33 mouse cellular contexts compared by ENCODE assay signal in genomic region chr14:122136368-122136928, GRCm38 (mm10).
"Had no signal": no experiment of that assay in that cellular context is flagged by ENCODE, and none has a peak within 500 bp of the region (broad histone marks: within the 10 kb centered on the region; RNA-seq: fewer than 3 reads in every experiment).

No protein-coding gene starts in this region.

- H3K27me3 ChIP-seq: heart, embryonic 12.5 days; heart, embryonic 13.5 days; heart, embryonic 15.5 days; hindbrain, embryonic 12.5 days; hindbrain, embryonic 13.5 days; hindbrain, embryonic 15.5 days; intestine, embryonic 15.5 days; kidney, embryonic 15.5 days had no signal

- H3K4me3 ChIP-seq: heart, adult 2 months; heart, embryonic 10.5 days; heart, embryonic 12.5 days; heart, embryonic 13.5 days; heart, embryonic 15.5 days; hindbrain, embryonic 10.5 days; hindbrain, embryonic 12.5 days; hindbrain, embryonic 13.5 days; hindbrain, embryonic 15.5 days; intestine, embryonic 15.5 days; kidney, embryonic 15.5 days; layer of hippocampus, adult 2 months had no signal

- H3K27ac ChIP-seq: heart, adult 2 months; heart, embryonic 10.5 days; heart, embryonic 13.5 days; heart, embryonic 15.5 days; hindbrain, embryonic 10.5 days; hindbrain, embryonic 12.5 days; hindbrain, embryonic 13.5 days; hindbrain, embryonic 14.5 days; hindbrain, embryonic 15.5 days; hindbrain, postnatal 0 days; intestine, embryonic 15.5 days; kidney, embryonic 15.5 days; kidney, postnatal 0 days; layer of hippocampus, adult 2 months had no signal

- H3K9ac ChIP-seq: heart, embryonic 12.5 days; heart, embryonic 13.5 days; heart, embryonic 15.5 days; hindbrain, embryonic 12.5 days; hindbrain, embryonic 13.5 days; hindbrain, embryonic 14.5 days; hindbrain, embryonic 15.5 days; intestine, embryonic 15.5 days; kidney, embryonic 15.5 days had no signal

- H3K4me1 ChIP-seq: heart, embryonic 15.5 days; hindbrain, embryonic 10.5 days; hindbrain, embryonic 12.5 days; hindbrain, embryonic 13.5 days; hindbrain, embryonic 15.5 days; intestine, embryonic 15.5 days; kidney, embryonic 15.5 days had no signal

- ATAC-seq: hindbrain, embryonic 16.5 days; hindbrain, postnatal 0 days; inflammation-experienced regulatory T-cells, adult 6 months; intestine, embryonic 15.5 days had no signal

- H3K4me2 ChIP-seq: heart, embryonic 11.5 days; heart, embryonic 12.5 days; heart, embryonic 13.5 days; heart, embryonic 15.5 days; hindbrain, embryonic 12.5 days; hindbrain, embryonic 13.5 days; hindbrain, embryonic 14.5 days; hindbrain, embryonic 15.5 days; intestine, embryonic 15.5 days; kidney, embryonic 15.5 days had no signal

- DNase-seq: heart, adult 2 months; heart, postnatal 10 days; heart, postnatal 14 days; heart, postnatal 36 days; heart, postnatal 4 days; kidney, adult 11 months; kidney, adult 18-20 months; kidney, adult 2 months; kidney, adult 8-10 months; kidney, adult 9 months; kidney, postnatal 10 days; kidney, postnatal 14 days; kidney, postnatal 25 days; kidney, postnatal 36 days; kidney, postnatal 4 days; layer of hippocampus, adult 9-11 months had no signal

- H3K9me3 ChIP-seq: heart, embryonic 10.5 days; heart, embryonic 12.5 days; heart, embryonic 13.5 days; heart, embryonic 15.5 days; hindbrain, embryonic 10.5 days; hindbrain, embryonic 12.5 days; hindbrain, embryonic 13.5 days; hindbrain, embryonic 15.5 days; intestine, embryonic 15.5 days; kidney, embryonic 15.5 days had no signal
